Mouse (Mus musculus) CH12F3 (cell line): ENCODE data around the gene Fam180a.
"Not testable (repeated sequence)": the region's sequence is repeated elsewhere in the genome, so short reads cannot be mapped to it uniquely, and the experiment has no call there.

Source experiments
- in situ Hi-C: fragments of 300-500 bp; cut with MboI; formaldehyde crosslinking; loops from 2 replicates; pipeline ENCODE4 v1.14.3; 2020; ENCODE audit warnings: low sequenced_read_pairs

Gene Fam180a

GRCm38 (mm10) chr6:35326111-35326515, at the start of gene Fam180a:
Fam180a (minus strand) TSS chr6:35326141.
- in situ Hi-C loops: no loop called here

- in situ Hi-C loops: no loop called here
These were observed 48.1 kb upstream of the Fam180a start for GRCm38 (mm10) chr6:35374052-35374451.

DNA sequence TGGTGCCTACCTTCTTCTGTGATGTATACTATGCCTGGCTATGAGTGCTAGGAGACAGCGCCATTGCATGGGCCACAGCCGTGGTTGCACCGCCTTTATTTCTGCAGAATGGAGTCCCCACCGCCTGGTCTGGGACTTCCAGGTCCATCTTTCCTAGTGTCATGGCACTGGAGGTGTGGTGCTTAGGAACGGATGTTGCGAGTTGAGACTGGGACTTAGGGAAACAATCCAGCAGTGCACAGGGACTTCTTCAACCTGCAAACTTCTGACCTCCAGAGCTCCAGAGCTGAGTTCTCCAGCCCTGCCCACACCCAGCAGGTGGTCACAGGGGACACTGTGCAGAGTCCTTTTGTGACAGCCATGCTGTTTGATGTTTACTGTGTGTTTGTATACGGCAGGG, 44.4 kb upstream of the Fam180a start:
- in situ Hi-C loops: no loop called here

GRCm38 (mm10) chr6:35369578-35370282, 43.8 kb upstream of the Fam180a start:
- in situ Hi-C loops: not testable (repeated sequence)

- in situ Hi-C loops: no loop called here
These were observed 36.7 kb upstream of the Fam180a start for GRCm38 (mm10) chr6:35362596-35362995.

GRCm38 (mm10) chr6:35355320-35355719, 29.4 kb upstream of the Fam180a start:
- in situ Hi-C loops: no loop called here

- in situ Hi-C loops: no loop called here
These were observed 28.7 kb upstream of the Fam180a start for GRCm38 (mm10) chr6:35354622-35354998.

DNA sequence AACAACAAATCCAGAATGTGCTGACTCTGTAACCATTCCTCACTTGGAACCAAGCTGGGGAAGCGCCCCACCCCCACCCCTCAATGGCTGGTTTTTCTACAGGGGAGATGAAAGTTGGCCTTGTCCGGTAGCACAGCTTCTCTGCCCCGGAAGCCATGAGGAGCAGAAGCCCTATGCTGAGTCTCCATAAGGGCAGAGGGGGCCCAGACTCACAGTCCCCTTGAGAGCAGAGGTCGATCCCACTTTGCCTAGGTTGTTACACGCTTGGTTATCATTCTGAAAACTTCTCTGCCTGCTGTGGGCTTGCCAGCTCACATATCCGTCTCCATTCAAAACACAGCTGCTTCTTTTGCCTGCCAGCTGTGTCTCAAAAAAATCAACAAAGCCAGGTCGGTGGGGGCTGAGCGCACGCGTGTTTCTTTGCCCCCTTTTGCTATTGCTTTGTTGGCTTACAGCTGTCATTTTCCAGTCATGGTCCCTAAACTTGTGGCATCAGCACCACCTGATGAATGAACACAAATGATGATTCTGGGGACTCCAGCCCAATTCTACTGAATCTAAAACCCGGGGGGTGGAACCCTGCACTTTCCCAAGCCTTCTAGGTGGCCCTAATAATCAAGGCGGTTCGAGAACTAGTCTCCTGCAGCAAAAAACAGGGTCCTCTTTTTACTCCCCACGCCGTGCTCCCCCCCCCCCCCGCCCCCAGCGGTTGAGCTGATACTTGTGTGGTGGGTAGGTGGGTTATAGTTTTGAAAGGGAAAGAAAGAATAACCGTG, 28.1 kb upstream of the Fam180a start:
- in situ Hi-C loops: no loop called here

DNA sequence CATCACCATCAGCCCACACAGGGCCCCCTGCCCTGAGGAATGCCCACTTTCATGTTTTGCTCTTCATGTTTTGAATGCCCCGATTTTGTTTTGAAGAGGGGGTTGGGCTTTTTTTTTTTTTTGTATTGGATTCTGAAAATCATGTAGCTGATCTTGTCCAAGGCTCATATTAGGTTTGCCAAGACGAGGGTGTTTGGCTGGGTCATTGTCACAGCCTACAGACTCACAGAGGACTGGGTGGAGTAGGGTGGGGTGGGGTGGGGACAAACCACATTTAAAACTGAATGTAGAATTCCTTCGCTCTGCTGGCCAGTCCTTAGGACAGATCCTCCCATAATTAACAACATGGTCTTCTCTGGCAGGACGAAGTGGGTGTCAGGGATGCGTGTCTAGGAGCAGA, 27.5 kb upstream of the Fam180a start:
- in situ Hi-C loops: no loop called here

GRCm38 (mm10) chr6:35352867-35353266, 26.9 kb upstream of the Fam180a start:
- in situ Hi-C loops: no loop called here

- in situ Hi-C loops: no loop called here
These were observed 25.9 kb upstream of the Fam180a start for GRCm38 (mm10) chr6:35351826-35352225.

GRCm38 (mm10) chr6:35349784-35350183, 23.8 kb upstream of the Fam180a start:
- in situ Hi-C loops: no loop called here

DNA sequence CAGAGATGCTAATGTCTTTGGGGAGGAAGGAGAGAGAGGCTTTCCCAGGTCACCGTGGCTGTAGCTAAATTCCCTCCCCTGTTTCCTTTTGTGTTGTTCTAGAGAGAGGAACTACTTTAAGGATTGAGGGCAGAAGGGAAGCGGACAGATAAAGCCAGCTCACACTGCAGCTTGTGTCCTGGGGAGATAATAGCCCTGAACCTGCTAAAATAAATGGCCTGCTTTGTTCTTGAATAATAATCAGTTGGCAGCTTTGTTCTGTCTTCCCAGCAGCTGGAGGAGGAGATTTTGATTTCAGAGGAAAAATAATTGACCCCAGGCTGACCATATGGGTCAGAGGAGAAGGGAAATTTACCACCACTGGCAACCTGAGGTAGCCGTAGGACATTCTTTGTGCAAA, 12.7 kb upstream of the Fam180a start:
- in situ Hi-C loops: no loop called here

- in situ Hi-C loops: no loop called here
These were observed 11.9 kb upstream of the Fam180a start for GRCm38 (mm10) chr6:35337836-35338235.

DNA sequence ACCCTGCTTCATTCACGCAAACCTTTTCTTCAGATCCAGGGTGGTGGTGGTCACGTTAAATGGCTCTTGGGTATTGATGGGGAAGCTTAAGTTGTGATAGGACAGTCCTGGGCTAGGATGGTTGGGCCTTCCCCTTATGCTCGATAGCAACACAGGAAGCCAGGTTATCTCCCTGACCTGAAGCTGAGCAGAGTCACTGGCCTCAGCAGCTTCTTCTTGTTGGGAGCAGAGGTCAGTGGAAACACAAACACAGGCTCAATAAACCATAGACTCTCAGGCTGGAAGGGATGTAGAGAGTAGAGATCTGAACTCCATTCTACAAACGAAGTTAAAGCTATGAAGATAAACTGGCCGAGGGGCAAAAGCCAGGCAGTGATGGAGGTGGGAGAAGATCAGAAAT, 9.5 kb upstream of the Fam180a start:
- in situ Hi-C loops: no loop called here

- in situ Hi-C loops: no loop called here
These were observed 8.3 kb upstream of the Fam180a start for GRCm38 (mm10) chr6:35334278-35334677.

DNA sequence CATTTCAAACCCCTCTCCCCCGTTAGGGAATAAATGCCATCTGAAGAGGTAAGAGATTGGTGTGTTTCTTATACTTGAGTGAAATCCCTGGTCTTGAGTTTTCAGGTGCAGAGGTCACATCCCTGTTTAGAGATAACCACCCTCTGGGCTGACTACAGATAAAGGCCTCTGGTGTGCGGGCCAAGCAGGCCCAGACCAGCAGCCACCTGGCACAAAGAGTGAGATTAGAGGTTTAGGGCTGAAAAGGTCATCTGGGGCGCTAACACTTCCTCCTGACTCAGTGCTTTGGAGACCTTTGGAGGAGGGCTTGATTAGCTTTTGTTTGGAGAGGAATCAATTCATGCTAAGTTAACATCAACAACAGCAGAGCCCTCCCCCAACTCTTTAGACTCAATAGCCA, 7.7 kb upstream of the Fam180a start:
- in situ Hi-C loops: no loop called here

GRCm38 (mm10) chr6:35330834-35331233, 4.9 kb upstream of the Fam180a start:
- in situ Hi-C loops: no loop called here

GRCm38 (mm10) chr6:35329956-35330355, 4.0 kb upstream of the Fam180a start:
- in situ Hi-C loops: no loop called here

GRCm38 (mm10) chr6:35324306-35324705, 1.6 kb downstream of the Fam180a start:
- in situ Hi-C loops: no loop called here

- in situ Hi-C loops: no loop called here
These were observed 2.9 kb downstream of the Fam180a start for GRCm38 (mm10) chr6:35323046-35323445.

DNA sequence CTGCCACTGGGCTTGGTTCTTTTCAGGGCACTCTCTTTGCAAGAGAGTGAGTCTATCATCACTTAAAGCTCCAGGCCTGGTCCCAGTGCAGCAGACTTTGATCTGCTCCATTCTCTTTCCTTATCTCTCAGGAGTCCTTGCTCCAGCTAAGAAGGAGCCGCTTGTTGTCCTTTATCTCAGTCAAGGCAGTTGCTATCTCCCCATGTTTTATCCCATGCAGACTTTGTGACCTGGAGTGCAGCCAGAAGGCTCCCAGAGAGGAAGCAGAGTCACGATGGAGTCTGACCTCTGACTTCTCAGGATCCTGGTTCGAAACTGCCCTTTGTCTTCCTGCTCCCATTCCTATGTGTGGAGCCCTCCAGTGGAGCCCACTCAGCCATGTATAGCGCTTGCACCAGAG, 4.8 kb downstream of the Fam180a start:
- in situ Hi-C loops: no loop called here
